Mouse (Mus musculus): ENCODE measurements at regions not wholly inside any gene's neighbourhood (a gene's known extent, or its start where the extent isn't known, plus 50 kb on each side); places are given as distances from the start of the nearest gene placed in this dataset.

GRCm38 (mm10) chr14:31940900-31941299, 87.9 kb upstream of the Galnt15 start:
- WGBS = 82% methylated on average over 6 of the region's 6 CpGs
- ATAC-seq (no peak), DNase-seq (no peak)
- Histone ChIP-seq H3K4me2 (ENCODE audit: low read depth) (no peak overlapping the region), H3K27me3 (ENCODE audit: insufficient read depth, low read length) (no peaks in the 10 kb centered on the region), H3K9ac (no peak overlapping the region), H3K27ac (ENCODE audit: low read depth, low read length) (no peak overlapping the region), H3K9me3 (ENCODE audit: low read length) (no peaks in the 10 kb centered on the region), H3K4me3 (ENCODE audit: low read depth, low read length) (no peak overlapping the region), H3K4me1 (ENCODE audit: insufficient read depth) (no peaks in the 10 kb centered on the region), H3K36me3 (ENCODE audit: insufficient read depth) (no peaks in the 10 kb centered on the region)
- TF ChIP-seq CTCF (IDR thresholded peaks at IDR 0.05; ENCODE audit: low read depth) = no peak

GRCm38 (mm10) chr14:31942266-31942960, 86.4 kb upstream of the Galnt15 start:
- Histone ChIP-seq H3K9me3 (ENCODE audit: low read length) (no peaks in the 10 kb centered on the region), H3K9ac (no peak overlapping the region), H3K27ac (ENCODE audit: low read depth, low read length) (no peak overlapping the region), H3K4me3 (ENCODE audit: low read depth, low read length) (no peak overlapping the region), H3K27me3 (ENCODE audit: insufficient read depth, low read length) (no peaks in the 10 kb centered on the region), H3K36me3 (ENCODE audit: insufficient read depth) (no peaks in the 10 kb centered on the region), H3K4me1 (ENCODE audit: insufficient read depth) (no peaks in the 10 kb centered on the region), H3K4me2 (ENCODE audit: low read depth) (no peak overlapping the region)
- no peak; the same call in 1 of the 2 replicates for TF ChIP-seq CTCF (IDR thresholded peaks at IDR 0.05; ENCODE audit: low read depth)
- no peak for ATAC-seq
- 70% methylated on average over 3 of the region's 3 CpGs for WGBS
- no peak for DNase-seq

GRCm38 (mm10) chr14:31944682-31945081, 84.1 kb upstream of the Galnt15 start:
- Histone ChIP-seq H3K27ac (ENCODE audit: low read depth, low read length) (no peak overlapping the region), H3K4me1 (ENCODE audit: insufficient read depth) (no peaks in the 10 kb centered on the region), H3K9me3 (ENCODE audit: low read length) (no peaks in the 10 kb centered on the region), H3K9ac (no peak overlapping the region), H3K36me3 (ENCODE audit: insufficient read depth) (no peaks in the 10 kb centered on the region), H3K27me3 (ENCODE audit: insufficient read depth, low read length) (no peaks in the 10 kb centered on the region), H3K4me3 (ENCODE audit: low read depth, low read length) (no peak overlapping the region), H3K4me2 (ENCODE audit: low read depth) (no peak overlapping the region)
- no peak for TF ChIP-seq CTCF (IDR thresholded peaks at IDR 0.05; ENCODE audit: low read depth)
- no peak for DNase-seq
- no peak for ATAC-seq
- 63% methylated on average over 6 of the region's 6 CpGs for WGBS

GRCm38 (mm10) chr14:31945125-31945524, 83.7 kb upstream of the Galnt15 start:
- Histone ChIP-seq H3K4me1 (ENCODE audit: insufficient read depth) (no peaks in the 10 kb centered on the region), H3K4me3 (ENCODE audit: low read depth, low read length) (no peak overlapping the region), H3K9me3 (ENCODE audit: low read length) (no peaks in the 10 kb centered on the region), H3K27ac (ENCODE audit: low read depth, low read length) (no peak overlapping the region), H3K27me3 (ENCODE audit: insufficient read depth, low read length) (no peaks in the 10 kb centered on the region), H3K9ac (no peak overlapping the region), H3K4me2 (ENCODE audit: low read depth) (no peak overlapping the region), H3K36me3 (ENCODE audit: insufficient read depth) (no peaks in the 10 kb centered on the region)
- DNase-seq = no peak
- no peak for TF ChIP-seq CTCF (IDR thresholded peaks at IDR 0.05; ENCODE audit: low read depth)
- no peak for ATAC-seq
- WGBS = 47% methylated on average over 7 of the region's 7 CpGs

- DNase-seq (no peak), ATAC-seq (no peak)
- H3K4me1 ChIP-seq (ENCODE audit: insufficient read depth) = no peaks in the 10 kb centered on the region
- H3K36me3 ChIP-seq (ENCODE audit: insufficient read depth) = no peaks in the 10 kb centered on the region
- no peak overlapping the region for H3K4me2 ChIP-seq (ENCODE audit: low read depth)
- TF ChIP-seq CTCF (IDR thresholded peaks at IDR 0.05; ENCODE audit: low read depth) = no peak
- H3K4me3 ChIP-seq (ENCODE audit: low read depth, low read length) = no peak overlapping the region
- H3K9ac ChIP-seq = no peak overlapping the region
- WGBS = 22% methylated on average over 1 of the region's 1 CpGs
- no peaks in the 10 kb centered on the region for H3K27me3 ChIP-seq (ENCODE audit: insufficient read depth, low read length)
- no peak overlapping the region for H3K27ac ChIP-seq (ENCODE audit: low read depth, low read length)
- H3K9me3 ChIP-seq (ENCODE audit: low read length) = no peaks in the 10 kb centered on the region
These were observed 82.8 kb upstream of the Galnt15 start for GRCm38 (mm10) chr14:31946032-31946431.

GRCm38 (mm10) chr14:31947246-31947645, 81.5 kb upstream of the Galnt15 start:
- no peak for TF ChIP-seq CTCF (IDR thresholded peaks at IDR 0.05; ENCODE audit: low read depth)
- ATAC-seq = no peak
- no peak for DNase-seq
- H3K36me3 ChIP-seq (ENCODE audit: insufficient read depth) = no peaks in the 10 kb centered on the region
- H3K27ac ChIP-seq (ENCODE audit: low read depth, low read length) = no peak overlapping the region
- no peaks in the 10 kb centered on the region for H3K27me3 ChIP-seq (ENCODE audit: insufficient read depth, low read length)
- H3K4me1 ChIP-seq (ENCODE audit: insufficient read depth) = no peaks in the 10 kb centered on the region
- no peak overlapping the region for H3K9ac ChIP-seq
- 22% methylated on average over 7 of the region's 7 CpGs for WGBS
- H3K4me3 ChIP-seq (ENCODE audit: low read depth, low read length) = no peak overlapping the region
- H3K4me2 ChIP-seq (ENCODE audit: low read depth) = no peak overlapping the region
- no peaks in the 10 kb centered on the region for H3K9me3 ChIP-seq (ENCODE audit: low read length)

GRCm38 (mm10) chr14:31951894-31952293, 76.9 kb upstream of the Galnt15 start:
- H3K36me3 ChIP-seq (ENCODE audit: insufficient read depth) = no peaks in the 10 kb centered on the region
- H3K27ac ChIP-seq (ENCODE audit: low read depth, low read length) = no peak overlapping the region
- H3K9me3 ChIP-seq (ENCODE audit: low read length) = no peaks in the 10 kb centered on the region
- ATAC-seq (no peak), DNase-seq (no peak)
- TF ChIP-seq CTCF (IDR thresholded peaks at IDR 0.05; ENCODE audit: low read depth) = no peak
- no peak overlapping the region for H3K4me3 ChIP-seq (ENCODE audit: low read depth, low read length)
- H3K27me3 ChIP-seq (ENCODE audit: insufficient read depth, low read length) = no peaks in the 10 kb centered on the region
- H3K4me2 ChIP-seq (ENCODE audit: low read depth) = no peak overlapping the region
- H3K9ac ChIP-seq = no peak overlapping the region
- no peaks in the 10 kb centered on the region for H3K4me1 ChIP-seq (ENCODE audit: insufficient read depth)
- 89% methylated on average over 3 of the region's 3 CpGs for WGBS

All from forebrain, postnatal 0 days (tissue).